Mouse (Mus musculus) cerebellum, adult 2 months (tissue): Measurements from ENCODE around the gene Dner.

ENCODE experiments used
- CTCF ChIP-seq: fragments of 200-500 bp; IDR thresholded peaks from 2 replicates; pipeline ENCODE4 v1.5.1; 2011; ENCODE audit warnings: low read depth, mild to moderate bottlenecking, control low read depth, low read length, moderate library complexity, borderline replicate concordance; ENCODE audit not compliant: insufficient read depth
- POLR2A ChIP-seq: fragments of 200-500 bp; IDR thresholded peaks from 2 replicates; pipeline ENCODE4 v1.6.1; 2011; ENCODE audit warnings: low read length, control low read depth, borderline replicate concordance; ENCODE audit not compliant: insufficient read depth

DNA sequence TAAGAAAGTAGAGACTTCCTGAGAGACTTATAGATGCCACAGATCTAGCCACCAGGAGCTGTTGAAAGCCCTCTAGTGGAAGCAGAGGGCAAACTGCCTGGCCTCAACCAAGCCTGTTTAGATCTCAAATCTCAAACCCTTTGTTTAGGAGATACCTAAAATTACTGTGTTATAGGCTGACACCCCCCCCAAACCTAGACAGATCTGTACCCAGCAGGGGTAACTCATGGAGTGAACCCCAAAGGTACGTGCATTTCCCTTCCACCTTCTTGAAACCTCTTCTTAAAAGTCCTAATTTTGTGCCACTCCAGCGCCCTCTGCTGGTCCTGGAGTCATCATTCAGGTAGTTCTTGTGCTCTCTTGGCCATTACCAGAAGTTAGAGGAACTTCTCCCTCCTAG lies 1.1 kb upstream of the Dner start:
- TF ChIP-seq CTCF (peak; percentile 72), POLR2A (no peak)
